ENCODE assay signal across 21 mouse cellular contexts in genomic region chr5:73157502-73157901, GRCm38 (mm10).
DNase-seq lines count a peak whose midpoint lies in the region; ATAC-seq and TF ChIP-seq lines count a peak whose summit lies in the region.
"Had no signal": no experiment of that assay in that cellular context is flagged by ENCODE, and none has a peak within 500 bp of the region (broad histone marks: within the 10 kb centered on the region; RNA-seq: fewer than 3 reads in every experiment).

No protein-coding gene starts in this region.

- no peak for TF ChIP-seq EP300 in CH12.LX (IDR thresholded peaks at IDR 0.05; ENCODE audit: low read length)

- no peak for ATAC-seq in kidney, embryonic 15.5 days (replicated peaks; ENCODE audit: low FRiP score)
- ATAC-seq in stomach, embryonic 16.5 days (ENCODE audit: insufficient read depth, low FRiP score): no peak
- no peak for ATAC-seq in intestine, postnatal 0 days
- ATAC-seq: CD4-positive, CD25-positive, alpha-beta regulatory T cell, adult 4 months; forebrain, embryonic 14.5 days had no signal

- in situ Hi-C loops in CH12.LX (cut with MboI; ENCODE audit: low pct_ligation_motif_present, low pct_unique_long_range_greater_than_20kb, low sequenced_read_pairs): no loop called here

- no peak for DNase-seq in kidney, adult 9 months
- DNase-seq in B cell, adult 2 months: peak; percentile 35 to 40
- DNase-seq in CH12.LX (ENCODE audit: extremely low read depth): peak; percentile 60
- no peak for DNase-seq in kidney, postnatal 36 days
- DNase-seq: adrenal gland, postnatal 10 days; cerebellum, adult 11 months; cerebellum, adult 8-10 months; cerebellum, postnatal 14 days; embryo, embryonic 11 days; gastrocnemius, postnatal 36 days; heart, adult 11 months; heart, postnatal 14 days had no signal

- no peaks in the 10 kb centered on the region for H3K36me3 ChIP-seq in kidney, embryonic 15.5 days
- peaks cover 0 to 12% of the 10 kb centered on the region in 2 experiments for H3K36me3 ChIP-seq in CH12.LX (replicated peaks in 1 of 2; ENCODE audit: control insufficient read depth in 1 of 2, insufficient read depth in 1 of 2, low read length in 1 of 2)
- H3K36me3 ChIP-seq in stomach, embryonic 16.5 days (ENCODE audit: control insufficient read depth, insufficient read depth, low read length): no peaks in the 10 kb centered on the region
- H3K36me3 ChIP-seq in intestine, postnatal 0 days (ENCODE audit: control insufficient read depth, insufficient read depth): no peaks in the 10 kb centered on the region
- H3K36me3 ChIP-seq: embryonic facial prominence, embryonic 12.5 days; heart, embryonic 10.5 days; heart, embryonic 15.5 days; hindbrain, embryonic 15.5 days had no signal

- dilution Hi-C loops in CH12.LX (cut with MboI; ENCODE audit: extremely low pct_ligation_motif_present, extremely low pct_unique_long_range_greater_than_20kb, low sequenced_read_pairs): no loop called here

- no peaks in the 10 kb centered on the region for H3K9me3 ChIP-seq in kidney, embryonic 15.5 days (replicated peaks)
- no peaks in the 10 kb centered on the region for H3K9me3 ChIP-seq in CH12.LX (replicated peaks; ENCODE audit: low read length)
- H3K9me3 ChIP-seq in stomach, embryonic 16.5 days (replicated peaks; ENCODE audit: control insufficient read depth, low read length): no peaks in the 10 kb centered on the region
- no peaks in the 10 kb centered on the region for H3K9me3 ChIP-seq in intestine, postnatal 0 days (ENCODE audit: control insufficient read depth)
- H3K9me3 ChIP-seq: embryonic facial prominence, embryonic 12.5 days; heart, embryonic 10.5 days; heart, embryonic 15.5 days; hindbrain, embryonic 15.5 days had no signal

- no peaks in the 10 kb centered on the region for H3K79me2 ChIP-seq in CH12.LX (replicated peaks; ENCODE audit: control insufficient read depth, extremely low read depth, insufficient read depth, poor library complexity, severe bottlenecking)

- no peak for TF ChIP-seq POLR2A in CH12.LX (IDR thresholded peaks at IDR 0.05; ENCODE audit: low read depth, low read length)

- H3K27ac ChIP-seq in kidney, embryonic 15.5 days: 0 out of 2 replicates have a peak overlapping the region, but pooled peaks have one; percentile 7
- no peak overlapping the region for H3K27ac ChIP-seq in CH12.LX (ENCODE audit: insufficient read depth, low read depth)
- H3K27ac ChIP-seq in stomach, embryonic 16.5 days (ENCODE audit: low read length): peak overlapping the region; percentile 51; the same call in 1 of the 2 replicates
- no peak overlapping the region for H3K27ac ChIP-seq in intestine, postnatal 0 days (ENCODE audit: low read depth, low read length)
- H3K27ac ChIP-seq: embryonic facial prominence, embryonic 12.5 days; heart, embryonic 15.5 days; hindbrain, embryonic 15.5 days had no signal

- WGBS in kidney, embryonic 15.5 days: 77% methylated on average over 6 of the region's 6 CpGs
- WGBS in stomach, embryonic 16.5 days: 69% methylated on average over 6 of the region's 6 CpGs
- WGBS in intestine, postnatal 0 days: 67% methylated on average over 6 of the region's 6 CpGs

- no peak for TF ChIP-seq RAD21 in CH12.LX (IDR thresholded peaks at IDR 0.05; ENCODE audit: low read depth, low read length)

- no peak for TF ChIP-seq CTCF in CH12.LX (conservative IDR thresholded peaks at IDR 0.05 in 1 of 2, IDR thresholded peaks at IDR 0.05 in 1 of 2; ENCODE audit: low read depth in 2 of 2, low read length in 2 of 2)
- no peak for TF ChIP-seq CTCF in intestine, postnatal 0 days (IDR thresholded peaks at IDR 0.05; ENCODE audit: low read depth)

- H3K4me1 ChIP-seq in kidney, embryonic 15.5 days: peaks cover 22% of the 10 kb centered on the region
- H3K4me1 ChIP-seq in CH12.LX (ENCODE audit: control insufficient read depth in 1 of 2, insufficient read depth in 2 of 2): peaks cover 17 to 41% of the 10 kb centered on the region in 2 experiments
- peaks cover 22% of the 10 kb centered on the region for H3K4me1 ChIP-seq in stomach, embryonic 16.5 days (ENCODE audit: control insufficient read depth, insufficient read depth, low read length)
- H3K4me1 ChIP-seq in intestine, postnatal 0 days (replicated peaks; ENCODE audit: control insufficient read depth, insufficient read depth, low read length): peaks cover 18% of the 10 kb centered on the region
- H3K4me1 ChIP-seq: embryonic facial prominence, embryonic 12.5 days had no signal

- H3K9ac ChIP-seq in kidney, embryonic 15.5 days: no peak overlapping the region
- peak overlapping the region; percentile 44; the same call in 1 of the 2 replicates for H3K9ac ChIP-seq in CH12.LX (ENCODE audit: insufficient read depth, low read depth)
- no peak overlapping the region for H3K9ac ChIP-seq in stomach, embryonic 16.5 days (ENCODE audit: low read length)
- H3K9ac ChIP-seq in intestine, postnatal 0 days (ENCODE audit: low read depth, low read length): no peak overlapping the region
- H3K9ac ChIP-seq: embryonic facial prominence, embryonic 12.5 days; heart, embryonic 15.5 days; hindbrain, embryonic 15.5 days had no signal

- H3K4me3 ChIP-seq in kidney, embryonic 15.5 days (replicated peaks): no peak overlapping the region
- H3K4me3 ChIP-seq in CH12.LX (replicated peaks in 1 of 3; ENCODE audit: low read depth in 2 of 3, low read length in 2 of 3, poor library complexity in 1 of 3): no peak overlapping the region
- H3K4me3 ChIP-seq in stomach, embryonic 16.5 days (replicated peaks; ENCODE audit: low read length): no peak overlapping the region
- H3K4me3 ChIP-seq in intestine, postnatal 0 days (ENCODE audit: low read depth, low read length): no peak overlapping the region
- H3K4me3 ChIP-seq: embryonic facial prominence, embryonic 12.5 days; heart, embryonic 10.5 days; heart, embryonic 15.5 days; hindbrain, embryonic 15.5 days had no signal

- no peaks in the 10 kb centered on the region for H3K27me3 ChIP-seq in kidney, embryonic 15.5 days
- H3K27me3 ChIP-seq in CH12.LX (replicated peaks): no peaks in the 10 kb centered on the region
- H3K27me3 ChIP-seq in stomach, embryonic 16.5 days (ENCODE audit: control insufficient read depth, insufficient read depth, low read length): no peaks in the 10 kb centered on the region
- H3K27me3 ChIP-seq in intestine, postnatal 0 days (replicated peaks; ENCODE audit: control insufficient read depth, insufficient read depth, low read length): no peaks in the 10 kb centered on the region
- H3K27me3 ChIP-seq: embryonic facial prominence, embryonic 12.5 days; heart, embryonic 15.5 days; hindbrain, embryonic 15.5 days had no signal

- H3K4me2 ChIP-seq in kidney, embryonic 15.5 days: no peak overlapping the region
- H3K4me2 ChIP-seq in CH12.LX (ENCODE audit: insufficient read depth, low read depth, poor library complexity, severe bottlenecking): peak overlapping the region; percentile 73; the same call in 1 of the 2 replicates
- no peak overlapping the region for H3K4me2 ChIP-seq in stomach, embryonic 16.5 days (ENCODE audit: low read depth, low read length)
- no peak overlapping the region for H3K4me2 ChIP-seq in intestine, postnatal 0 days (replicated peaks; ENCODE audit: low read depth)
- H3K4me2 ChIP-seq: embryonic facial prominence, embryonic 12.5 days; heart, embryonic 15.5 days; hindbrain, embryonic 15.5 days had no signal

TF ChIP-seq in CH12.LX, 34 proteins besides CTCF, POLR2A, EP300 and RAD21:
- no peak for TF ChIP-seq SIN3A (IDR thresholded peaks at IDR 0.05; ENCODE audit: low read length)
- no peak for TF ChIP-seq SMC3 (IDR thresholded peaks at IDR 0.05; ENCODE audit: low read depth, low read length)
- TF ChIP-seq E2F4 (IDR thresholded peaks at IDR 0.05; ENCODE audit: insufficient replicate concordance, low read depth, low read length): no peak
- TF ChIP-seq ZNF384 (IDR thresholded peaks at IDR 0.05; ENCODE audit: low read depth, low read length): no peak
- TF ChIP-seq MAZ (IDR thresholded peaks at IDR 0.05; ENCODE audit: low read depth, low read length): no peak
- TF ChIP-seq MYC (IDR thresholded peaks at IDR 0.05; ENCODE audit: low read depth, low read length): no peak
- TF ChIP-seq ZMIZ1 (IDR thresholded peaks at IDR 0.05; ENCODE audit: low read depth, low read length): no peak
- peak; percentile 37 for TF ChIP-seq USF1 (IDR thresholded peaks at IDR 0.05; ENCODE audit: low read depth, low read length)
- peak; percentile 60; the same call in 1 of the 2 replicates for TF ChIP-seq MAX (IDR thresholded peaks at IDR 0.05; ENCODE audit: low read length)

Comparison
In these comparisons a context has a peak if more than half of its experiments do, and no peak if none do; other contexts are left out.
1. H3K27ac ChIP-seq: peak in kidney, embryonic 15.5 days (single experiment) and stomach, embryonic 16.5 days (single experiment); none in CH12.LX (single experiment) and intestine, postnatal 0 days (single experiment).
2. DNase-seq: peak in B cell, adult 2 months (2 of 2) and CH12.LX (single experiment); none in kidney, adult 9 months (single experiment) and kidney, postnatal 36 days (0 of 2).